Mouse (Mus musculus) liver, postnatal 0 days (tissue): ENCODE measurements at regions not wholly inside any gene's neighbourhood (a gene's known extent, or its start where the extent isn't known, plus 50 kb on each side); places are given as distances from the start of the nearest gene placed in this dataset.
A peak's percentile ranks its signal among the peaks of the same experiment; 100 is the strongest.
"Not testable (repeated sequence)": the region's sequence is repeated elsewhere in the genome, so short reads cannot be mapped to it uniquely, and the experiment has no call there.

Source experiments
- ATAC-seq: fragments of 200-750 bp; cut with Nextera tagmentation; 2 replicates; pipeline ENCODE4 v1.8.0; 2017; ENCODE audit warnings: mild to moderate bottlenecking, moderate library complexity
- DNase-seq: peaks from one replicate; pipeline ENCODE4 v3.0.0-alpha.2; 2016
- H3K27ac ChIP-seq: fragments of 300-500 bp; sonication (generic); 2 replicates; pipeline ENCODE4 v1.5.1; 2014; ENCODE audit warnings: antibody characterized with exemption, moderate library complexity, mild to moderate bottlenecking, low read depth
- H3K27me3 ChIP-seq: fragments of 300-500 bp; sonication (generic); 2 replicates; pipeline ENCODE4 v1.6.1; 2014; ENCODE audit warnings: low read length, control low read depth, mixed read lengths; ENCODE audit not compliant: insufficient read depth
- H3K36me3 ChIP-seq: fragments of 300-500 bp; sonication (generic); replicated peaks from 2 replicates; pipeline ENCODE4 v1.6.1; 2014; ENCODE audit warnings: mild to moderate bottlenecking, control low read depth, low read length, moderate library complexity, mixed read lengths; ENCODE audit not compliant: insufficient read depth
- H3K4me1 ChIP-seq: fragments of 300-500 bp; sonication (generic); 2 replicates; pipeline ENCODE4 v1.6.1; 2014; ENCODE audit warnings: antibody characterized with exemption, mild to moderate bottlenecking, control low read depth; ENCODE audit not compliant: insufficient read depth
- H3K4me2 ChIP-seq: fragments of 300-500 bp; sonication (generic); 2 replicates; pipeline ENCODE4 v1.6.1; 2014; ENCODE audit warnings: low read depth, mild to moderate bottlenecking, low read length, moderate library complexity, mixed read lengths
- H3K4me3 ChIP-seq: fragments of 300-500 bp; sonication (generic); 2 replicates; pipeline ENCODE4 v1.5.1; 2014; ENCODE audit warnings: low read depth, low read length
- H3K9ac ChIP-seq: fragments of 300-500 bp; sonication (generic); replicated peaks from 2 replicates; pipeline ENCODE4 v1.6.1; 2014; ENCODE audit warnings: mild to moderate bottlenecking, moderate library complexity
- H3K9me3 ChIP-seq: fragments of 300-500 bp; sonication (generic); 2 replicates; pipeline ENCODE4 v1.6.1; 2016; ENCODE audit warnings: mild to moderate bottlenecking, control low read depth, low read length, mixed read lengths
- CTCF ChIP-seq: sonication (generic); IDR thresholded peaks from 2 replicates; pipeline ENCODE4 v1.5.1; 2016; ENCODE audit warnings: antibody characterized with exemption, low read depth
- EP300 ChIP-seq: IDR thresholded peaks from 2 replicates; pipeline ENCODE4 v1.6.1; 2016; ENCODE audit warnings: antibody characterized with exemption, low read depth, mild to moderate bottlenecking
- WGBS: fragments of 180-500 bp; shearing (Covaris S2); extraction: QIAGEN DNeasy Blood & Tissue Kit; methylation state at CpG from one replicate; pipeline ENCODE4 v1.1.7; 2014; ENCODE audit not compliant: insufficient replicate concordance; 5-methylcytosine and 5-hydroxymethylcytosine counted together

GRCm38 (mm10) chr13:3341416-3341815, 196.4 kb upstream of the Gdi2 start:
- no peak for ATAC-seq
- Histone ChIP-seq H3K9me3 (peaks cover 5% of the 10 kb centered on the region; the same call in 1 of the 2 replicates), H3K4me1 (no peaks in the 10 kb centered on the region), H3K4me2 (no peak overlapping the region), H3K27ac (no peak overlapping the region), H3K4me3 (no peak overlapping the region), H3K9ac (no peak overlapping the region), H3K27me3 (no peaks in the 10 kb centered on the region), H3K36me3 (no peaks in the 10 kb centered on the region)
- TF ChIP-seq CTCF, result no peak
- no peak for TF ChIP-seq EP300
- WGBS, result 68% methylated on average over 3 of the region's 3 CpGs
- no peak for DNase-seq

- Histone ChIP-seq H3K9me3 (no peaks in the 10 kb centered on the region), H3K27ac (no peak overlapping the region), H3K27me3 (no peaks in the 10 kb centered on the region), H3K9ac (no peak overlapping the region), H3K4me1 (no peaks in the 10 kb centered on the region), H3K36me3 (no peaks in the 10 kb centered on the region), H3K4me3 (no peak overlapping the region), H3K4me2 (no peak overlapping the region)
- no peak for ATAC-seq
- 83% methylated on average over 5 of the region's 5 CpGs for WGBS
- DNase-seq, result no peak
- TF ChIP-seq CTCF (no peak), EP300 (no peak)
Measured at GRCm38 (mm10) chr13:3343611-3344010, 194.3 kb upstream of the Gdi2 start.

- H3K9me3 ChIP-seq, H3K9ac ChIP-seq, DNase-seq, H3K4me3 ChIP-seq, H3K36me3 ChIP-seq, ATAC-seq, H3K4me2 ChIP-seq, H3K27ac ChIP-seq, H3K4me1 ChIP-seq: not testable (repeated sequence)
- H3K27me3 ChIP-seq, result peaks cover 21% of the 10 kb centered on the region
Measured at GRCm38 (mm10) chr13:3354912-3355311, 183.0 kb upstream of the Gdi2 start.

- H3K4me1 ChIP-seq, result peaks cover 7% of the 10 kb centered on the region; the same call in 1 of the 2 replicates
- H3K9me3 ChIP-seq, result no peaks in the 10 kb centered on the region
- no peak overlapping the region for H3K27ac ChIP-seq
- H3K4me2 ChIP-seq, result peak overlapping the region; percentile 93
- ATAC-seq (peak; percentile 15; the same call in 1 of the 2 replicates), DNase-seq (peak; percentile 12)
- no peak overlapping the region for H3K9ac ChIP-seq
- no peaks in the 10 kb centered on the region for H3K36me3 ChIP-seq
- H3K4me3 ChIP-seq, result peak overlapping the region; percentile 59; the same call in 1 of the 2 replicates
- 2% methylated on average over 44 of the region's 45 CpGs for WGBS
- H3K27me3 ChIP-seq, result peaks cover 33% of the 10 kb centered on the region
- TF ChIP-seq CTCF, result no peak
- TF ChIP-seq EP300, result no peak
Measured at GRCm38 (mm10) chr13:3358079-3358608, 179.7 kb upstream of the Gdi2 start.

- no peak overlapping the region for H3K9ac ChIP-seq
- ATAC-seq (no peak), DNase-seq (peak; percentile 16)
- H3K27ac ChIP-seq, result no peak overlapping the region
- peak overlapping the region; percentile 93 for H3K4me2 ChIP-seq
- no peak for TF ChIP-seq CTCF
- no peak for TF ChIP-seq EP300
- peaks cover 33% of the 10 kb centered on the region for H3K27me3 ChIP-seq
- 3% methylated on average over 38 of the region's 41 CpGs for WGBS
- H3K36me3 ChIP-seq, result no peaks in the 10 kb centered on the region
- H3K4me1 ChIP-seq, result peaks cover 7% of the 10 kb centered on the region; the same call in 1 of the 2 replicates
- H3K4me3 ChIP-seq, result peak overlapping the region; percentile 59
- H3K9me3 ChIP-seq, result no peaks in the 10 kb centered on the region
Measured at GRCm38 (mm10) chr13:3358996-3359750, 178.7 kb upstream of the Gdi2 start.

- not testable (repeated sequence) for ATAC-seq
Measured at GRCm38 (mm10) chr13:3359751-3360260, 178.1 kb upstream of the Gdi2 start.

More at GRCm38 (mm10) chr13:3359751-3360260, 178.1 kb upstream of the Gdi2 start:
- H3K36me3 ChIP-seq, H3K27ac ChIP-seq, H3K4me1 ChIP-seq, H3K9ac ChIP-seq, H3K9me3 ChIP-seq: not testable (repeated sequence)
- Histone ChIP-seq H3K4me3 (peak overlapping the region; percentile 59), H3K27me3 (peaks cover 33% of the 10 kb centered on the region), H3K4me2 (peak overlapping the region; percentile 93)
- 2% methylated on average over 35 of the region's 35 CpGs for WGBS
- DNase-seq, result peak; percentile 12
